Mouse (Mus musculus) right cerebral cortex, adult 2 months (tissue): Measurements from ENCODE around the gene Iqgap2.
A peak's percentile ranks its signal among the peaks of the same experiment; 100 is the strongest.

Experiments
- DNase-seq, 2 experiments: peaks; one replicate each; pipeline ENCODE4 v3.0.0; 2021 to 2022; ENCODE audit warnings: low spot score in 2 of 2

The Iqgap2 gene

GRCm38 (mm10) chr13:95891491-95891925, at the start of gene Iqgap2:
Iqgap2 (minus strand) TSS chr13:95891922.
- no peak for DNase-seq

- DNase-seq: no peak
Observed at GRCm38 (mm10) chr13:95940811-95941210, 49.1 kb upstream of the Iqgap2 start.

GRCm38 (mm10) chr13:95924201-95924621, 32.5 kb upstream of the Iqgap2 start:
- DNase-seq: no peak

- DNase-seq: no peak
Observed at GRCm38 (mm10) chr13:95922626-95923025, 30.9 kb upstream of the Iqgap2 start.

- no peak for DNase-seq
Observed at GRCm38 (mm10) chr13:95918624-95919284, 27.0 kb upstream of the Iqgap2 start.

- DNase-seq: no peak
Observed at GRCm38 (mm10) chr13:95913046-95913406, 21.3 kb upstream of the Iqgap2 start.

GRCm38 (mm10) chr13:95912157-95913045, 20.7 kb upstream of the Iqgap2 start:
- DNase-seq: peak; percentile 67 to 73

- DNase-seq: no peak
Observed at GRCm38 (mm10) chr13:95910270-95910669, 18.5 kb upstream of the Iqgap2 start.

- DNase-seq: peak; percentile 28 to 38
Observed at GRCm38 (mm10) chr13:95909244-95909643, 17.5 kb upstream of the Iqgap2 start.

GRCm38 (mm10) chr13:95902696-95903095, 11.0 kb upstream of the Iqgap2 start:
- no peak for DNase-seq

- no peak for DNase-seq
Observed at GRCm38 (mm10) chr13:95899885-95900650, 8.3 kb upstream of the Iqgap2 start.

- no peak for DNase-seq
Observed at GRCm38 (mm10) chr13:95896501-95896900, 4.8 kb upstream of the Iqgap2 start.

- DNase-seq: no peak
Observed at GRCm38 (mm10) chr13:95893166-95893565, 1.4 kb upstream of the Iqgap2 start.

GRCm38 (mm10) chr13:95892611-95893145, 956 bp upstream of the Iqgap2 start:
- DNase-seq: no peak

GRCm38 (mm10) chr13:95891926-95892610, 346 bp upstream of the Iqgap2 start:
- DNase-seq: peak; percentile 71 to 76

- peak in 1 of 2 experiments; percentile 48 for DNase-seq
Observed at GRCm38 (mm10) chr13:95890851-95891471, 761 bp downstream of the Iqgap2 start.

GRCm38 (mm10) chr13:95889981-95890545, 1.7 kb downstream of the Iqgap2 start:
- DNase-seq: peak in 1 of 2 experiments; percentile 22

GRCm38 (mm10) chr13:95889366-95889765, 2.4 kb downstream of the Iqgap2 start:
- no peak for DNase-seq

- DNase-seq: no peak
Observed at GRCm38 (mm10) chr13:95888621-95889020, 3.1 kb downstream of the Iqgap2 start.

GRCm38 (mm10) chr13:95888170-95888569, 3.6 kb downstream of the Iqgap2 start:
- DNase-seq: no peak
